Mouse (Mus musculus) macrophage (primary cell): Measurements from ENCODE around the gene Lrrc1. TPM values are rescaled to one million over a fixed set of nuclear protein-coding genes. Genes with fewer than 3 reads are reported as not detected.

ENCODE experiments used
- H3K27ac ChIP-seq: fragments of 350-480 bp; formaldehyde crosslinking; 2 replicates; pipeline ENCODE4 v1.9.0; 2021
- H3K36me3 ChIP-seq: fragments of 350-480 bp; formaldehyde crosslinking; 2 replicates; pipeline ENCODE4 v1.9.0; 2021; ENCODE audit errors: inconsistent target
- H3K4me3 ChIP-seq: fragments of 350-480 bp; formaldehyde crosslinking; 2 replicates; pipeline ENCODE4 v1.9.0; 2021; ENCODE audit errors: inconsistent target
- H3K79me2 ChIP-seq: fragments of 350-480 bp; formaldehyde crosslinking; 2 replicates; pipeline ENCODE4 v1.9.0; 2021; ENCODE audit errors: inconsistent target
- WGBS: methylation state at CpG from one replicate; pipeline ENCODE4 v1.1.7; 2026; ENCODE audit warnings: inconsistent platforms; ENCODE audit not compliant: missing documents; 5-methylcytosine and 5-hydroxymethylcytosine counted together
- polyA plus RNA-seq: library from polyadenylated mRNA; stranded (reverse); fragments of 250-400 nt; gene quantifications from 3 replicates; pipeline ENCODE4 v1.2.4, GENCODE M21; 2018; ENCODE audit warnings: inconsistent platforms

The Lrrc1 gene
- polyA plus RNA-seq, 1 experiment from 2014 or later: 0.92 TPM

DNA sequence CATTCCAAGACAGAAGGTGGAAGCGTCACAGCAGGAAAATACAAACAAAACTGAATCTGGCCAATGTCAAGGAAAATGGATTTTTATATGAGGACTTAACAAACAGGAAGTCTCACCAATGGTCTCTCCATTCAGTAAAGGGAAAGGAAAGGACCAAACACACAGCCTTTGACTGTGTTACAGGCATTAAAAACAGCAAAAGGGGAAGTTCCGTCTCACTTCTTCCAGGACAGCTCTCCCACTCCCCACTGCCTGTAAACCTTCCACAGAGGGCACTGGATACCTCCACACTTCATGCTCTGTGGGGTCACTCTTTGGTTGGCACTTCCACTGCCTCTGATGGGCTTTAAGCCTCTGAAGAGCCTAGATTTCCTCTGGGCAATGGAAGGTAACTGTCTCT lies 94.2 kb downstream of the Lrrc1 start:
- H3K27ac ChIP-seq: no peak overlapping the region
- WGBS: 54% methylated on average over 2 of the region's 2 CpGs
- H3K36me3 ChIP-seq: no peaks in the 10 kb centered on the region
- no peaks in the 10 kb centered on the region for H3K79me2 ChIP-seq
- no peak overlapping the region for H3K4me3 ChIP-seq

DNA sequence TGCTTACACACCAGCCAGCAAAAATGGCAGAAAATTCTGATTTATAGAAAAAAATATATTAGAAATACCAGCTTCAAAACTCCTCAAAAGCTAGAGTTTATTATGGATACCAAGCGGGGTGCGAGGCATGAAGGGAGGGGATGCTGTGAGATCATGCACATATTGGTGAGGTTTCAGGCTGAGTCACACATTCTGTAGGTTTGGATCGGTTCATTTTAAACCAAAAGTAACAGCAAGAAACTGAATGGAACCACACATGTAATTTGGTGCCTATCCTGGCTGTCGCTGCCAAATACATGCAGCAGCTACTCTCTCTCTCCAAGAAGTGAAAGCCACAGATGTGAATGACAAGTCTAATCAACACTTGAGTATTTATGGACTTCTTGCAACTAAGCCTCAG lies 99.8 kb downstream of the Lrrc1 start:
- Histone ChIP-seq H3K36me3 (no peaks in the 10 kb centered on the region), H3K27ac (no peak overlapping the region), H3K79me2 (no peaks in the 10 kb centered on the region), H3K4me3 (no peak overlapping the region)
- 95% methylated on average over 4 of the region's 4 CpGs for WGBS

- Histone ChIP-seq H3K79me2 (no peaks in the 10 kb centered on the region), H3K36me3 (no peaks in the 10 kb centered on the region), H3K4me3 (no peak overlapping the region), H3K27ac (no peak overlapping the region)
- 99% methylated on average over 6 of the region's 6 CpGs for WGBS
Measured at GRCm38 (mm10) chr9:77439371-77439770, 105.3 kb downstream of the Lrrc1 start.

DNA sequence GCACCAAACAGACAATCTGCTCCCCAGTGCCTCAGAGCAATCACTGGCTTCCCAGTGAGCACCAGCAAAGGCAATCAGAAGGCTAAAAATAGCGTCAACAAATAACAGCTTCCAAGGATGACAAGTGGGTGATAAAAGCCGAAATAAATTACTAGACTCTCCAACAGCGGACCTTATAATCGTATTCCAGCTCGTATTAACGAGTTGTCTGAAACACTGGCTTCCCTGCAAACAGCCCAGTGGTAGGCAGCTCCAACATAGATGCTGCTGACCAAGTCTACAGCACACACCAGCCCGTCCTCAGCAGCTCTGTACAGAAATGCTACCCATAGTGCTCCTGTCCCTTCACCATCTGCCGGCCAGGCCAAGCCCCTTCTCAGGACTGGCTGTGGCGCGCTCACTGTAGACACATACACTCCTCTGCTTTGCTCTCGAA lies 105.8 kb downstream of the Lrrc1 start:
- Histone ChIP-seq H3K27ac (no peak overlapping the region), H3K79me2 (no peaks in the 10 kb centered on the region), H3K4me3 (no peak overlapping the region), H3K36me3 (no peaks in the 10 kb centered on the region)
- 97% methylated on average over 11 of the region's 11 CpGs for WGBS

DNA sequence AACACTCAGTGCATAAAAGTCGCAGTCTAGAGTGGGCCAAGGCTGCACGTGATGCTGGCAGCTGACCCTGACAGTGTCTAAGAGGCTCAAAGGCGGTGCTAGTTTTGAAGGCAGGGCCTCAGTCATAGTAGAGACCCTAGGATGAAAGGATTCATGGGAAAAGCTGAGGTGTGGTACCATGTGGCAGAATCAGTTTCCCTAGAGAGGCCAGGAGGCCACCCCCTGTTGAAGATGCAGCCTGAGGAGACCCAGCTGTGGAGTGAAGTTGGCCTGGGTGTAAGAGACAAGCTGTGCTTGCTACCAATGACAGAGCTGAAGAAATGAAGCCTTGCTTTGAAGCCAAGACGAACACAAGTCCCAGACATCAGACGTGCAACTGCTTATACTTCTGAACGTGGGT lies 107.5 kb downstream of the Lrrc1 start:
- no peak overlapping the region for H3K4me3 ChIP-seq
- H3K79me2 ChIP-seq: no peaks in the 10 kb centered on the region
- no peak overlapping the region for H3K27ac ChIP-seq
- no peaks in the 10 kb centered on the region for H3K36me3 ChIP-seq
- WGBS: 97% methylated on average over 6 of the region's 6 CpGs

DNA sequence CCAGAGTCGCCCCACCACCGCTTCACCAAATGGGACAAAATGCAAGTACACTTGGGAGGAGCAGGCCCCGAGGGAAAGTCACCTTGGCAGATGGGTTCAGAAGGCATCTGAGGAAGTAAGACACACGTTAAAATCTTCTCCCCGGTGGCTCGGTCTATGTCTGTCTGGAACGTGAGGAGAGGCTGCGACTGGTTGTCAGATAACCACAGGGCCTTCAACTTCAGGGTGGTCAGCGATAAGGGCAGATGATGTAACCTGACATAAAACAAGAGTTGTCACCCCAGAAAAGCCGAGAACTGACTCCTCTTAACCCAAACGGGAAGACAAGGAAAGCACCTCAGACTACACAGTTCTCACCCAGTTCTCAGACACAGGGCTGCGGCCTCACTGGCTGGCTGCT lies 109.7 kb downstream of the Lrrc1 start:
- WGBS: 89% methylated on average over 12 of the region's 12 CpGs
- Histone ChIP-seq H3K27ac (no peak overlapping the region), H3K4me3 (no peak overlapping the region), H3K79me2 (no peaks in the 10 kb centered on the region), H3K36me3 (no peaks in the 10 kb centered on the region)

GRCm38 (mm10) chr9:77433476-77433875 lies 111.2 kb downstream of the Lrrc1 start:
- H3K27ac ChIP-seq: no peak overlapping the region
- H3K4me3 ChIP-seq: no peak overlapping the region
- H3K36me3 ChIP-seq: no peaks in the 10 kb centered on the region
- H3K79me2 ChIP-seq: no peaks in the 10 kb centered on the region
- 89% methylated on average over 4 of the region's 4 CpGs for WGBS

- Histone ChIP-seq H3K79me2 (no peaks in the 10 kb centered on the region), H3K4me3 (no peak overlapping the region), H3K36me3 (no peaks in the 10 kb centered on the region), H3K27ac (no peak overlapping the region)
- WGBS: 95% methylated on average over 17 of the region's 17 CpGs
Measured at GRCm38 (mm10) chr9:77432030-77432429, 112.6 kb downstream of the Lrrc1 start.

DNA sequence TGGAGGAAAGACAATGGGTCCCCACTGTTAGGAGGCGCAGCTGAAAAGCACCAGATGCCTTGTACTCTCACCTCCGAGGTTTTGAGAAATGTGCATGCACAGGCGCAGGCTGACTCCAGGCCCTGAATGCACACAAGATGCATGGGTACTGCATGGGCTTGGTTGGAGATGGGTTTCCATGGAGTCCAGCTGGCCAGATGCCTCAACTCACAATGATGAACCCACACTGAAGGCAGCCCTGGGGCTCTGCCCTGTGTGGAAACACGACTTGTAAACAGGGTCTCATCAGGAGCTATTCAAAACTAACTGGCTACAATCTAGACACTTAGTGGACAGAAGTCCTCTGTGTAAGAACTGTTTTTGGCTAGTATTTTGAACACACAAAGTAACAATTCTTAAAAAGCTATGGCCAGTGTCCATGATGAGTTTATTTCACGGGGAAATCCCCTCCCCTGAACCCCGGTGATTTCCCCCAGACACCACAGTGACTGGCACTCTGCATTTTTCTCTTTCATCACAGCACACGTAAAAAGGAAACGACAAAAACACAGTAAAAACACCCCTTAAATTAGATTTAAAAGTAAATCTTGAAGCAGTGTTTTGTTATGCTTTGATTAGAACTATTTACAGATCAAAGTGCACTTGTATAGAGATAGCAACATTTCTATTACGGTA lies 114.1 kb downstream of the Lrrc1 start:
- Histone ChIP-seq H3K4me3 (no peak overlapping the region), H3K79me2 (no peaks in the 10 kb centered on the region), H3K27ac (no peak overlapping the region), H3K36me3 (no peaks in the 10 kb centered on the region)
- WGBS: 61% methylated on average over 9 of the region's 9 CpGs

DNA sequence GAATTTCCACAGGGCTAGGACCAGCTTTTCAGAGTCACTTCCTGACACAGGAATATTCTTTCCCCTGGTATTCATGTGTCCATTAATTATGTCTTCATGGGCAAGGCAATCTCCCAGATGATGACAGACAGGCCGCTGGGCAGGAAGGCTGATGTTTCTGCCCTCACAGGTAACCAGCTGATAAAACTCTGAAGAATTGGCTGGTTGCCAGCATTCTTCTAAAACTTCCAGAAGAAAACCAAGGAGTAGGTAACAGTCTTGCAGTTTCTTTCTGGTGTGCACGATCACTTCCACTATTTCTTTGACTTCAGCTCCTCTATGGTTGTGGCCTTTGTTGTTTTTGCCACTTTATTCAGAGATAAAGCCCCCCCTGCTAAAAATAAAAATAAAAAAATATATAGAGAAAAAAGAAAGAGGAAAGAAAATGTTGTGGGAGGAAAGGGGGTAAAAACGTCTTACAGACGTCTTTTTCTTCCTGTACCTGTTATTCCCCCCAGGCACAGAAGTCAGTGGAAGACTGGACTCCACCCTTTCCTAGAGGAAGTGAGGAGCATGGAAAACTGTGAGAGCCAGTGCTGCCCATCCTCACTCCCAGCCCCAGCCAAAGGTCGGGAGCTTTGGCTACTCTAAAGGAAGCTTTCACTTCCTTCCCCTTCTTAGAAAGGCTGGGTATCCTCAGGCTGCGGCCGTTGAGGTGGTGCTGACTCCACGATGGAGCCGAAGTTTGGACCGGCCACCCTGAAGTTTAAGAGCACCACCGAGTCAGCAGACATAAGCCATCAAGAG lies 115.2 kb downstream of the Lrrc1 start:
- no peaks in the 10 kb centered on the region for H3K36me3 ChIP-seq
- H3K79me2 ChIP-seq: no peaks in the 10 kb centered on the region
- no peak overlapping the region for H3K4me3 ChIP-seq
- no peak overlapping the region for H3K27ac ChIP-seq
- 14% methylated on average over 11 of the region's 11 CpGs for WGBS

DNA sequence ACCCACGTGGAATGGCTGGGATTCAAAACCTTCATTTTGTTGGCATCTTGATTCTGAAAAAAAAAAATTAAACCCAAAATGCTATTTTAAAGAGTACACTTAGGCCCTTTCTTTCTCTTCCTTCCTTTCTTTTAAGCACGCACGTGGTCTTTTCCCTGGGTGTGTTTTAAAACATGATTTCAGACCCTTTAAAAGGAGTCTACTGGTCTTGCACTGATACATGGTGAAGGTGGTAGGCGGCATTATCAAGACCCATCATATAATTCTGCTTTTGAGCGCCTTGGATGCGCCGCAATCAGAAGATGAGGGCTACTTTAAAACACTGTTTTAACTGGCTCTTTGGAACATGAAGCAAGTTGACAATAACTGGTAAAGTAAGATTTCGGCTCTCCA lies 115.9 kb downstream of the Lrrc1 start:
- no peak overlapping the region for H3K27ac ChIP-seq
- H3K4me3 ChIP-seq: no peak overlapping the region
- no peaks in the 10 kb centered on the region for H3K79me2 ChIP-seq
- H3K36me3 ChIP-seq: no peaks in the 10 kb centered on the region
- WGBS: 85% methylated on average over 8 of the region's 8 CpGs

DNA sequence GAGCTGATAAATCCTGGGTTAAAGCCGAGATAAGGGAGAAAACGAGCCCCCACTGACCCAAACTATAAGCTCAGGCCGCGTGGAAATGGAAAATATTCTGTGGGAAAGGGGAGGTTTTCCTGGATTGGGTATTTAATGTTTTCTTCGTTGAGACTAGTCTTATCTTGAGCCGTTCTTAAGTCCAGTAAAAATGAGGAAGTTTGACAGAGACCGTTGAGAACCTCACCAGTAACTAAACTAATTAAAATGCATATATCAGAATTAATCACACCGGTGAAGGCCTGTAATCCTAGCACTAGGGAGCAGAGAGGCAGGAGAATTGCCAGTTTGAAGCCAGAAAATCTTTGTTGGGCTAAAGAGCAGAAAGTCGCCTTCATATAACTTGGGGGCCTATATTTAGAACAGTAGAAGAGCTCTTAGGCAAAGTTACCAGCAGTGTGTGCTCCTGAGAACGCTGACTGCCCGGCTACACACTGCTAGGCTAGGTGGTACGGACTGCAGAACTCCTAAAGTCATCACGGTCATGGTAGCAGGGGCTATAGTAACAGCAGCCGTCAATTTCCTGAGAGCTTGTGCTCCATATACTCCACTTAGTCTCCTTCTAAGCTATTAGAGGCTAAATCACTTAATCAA lies 116.4 kb downstream of the Lrrc1 start:
- Histone ChIP-seq H3K4me3 (no peak overlapping the region), H3K27ac (no peak overlapping the region), H3K79me2 (no peaks in the 10 kb centered on the region), H3K36me3 (no peaks in the 10 kb centered on the region)
- WGBS: 12% methylated on average over 14 of the region's 14 CpGs

- H3K4me3 ChIP-seq: no peak overlapping the region
- no peaks in the 10 kb centered on the region for H3K79me2 ChIP-seq
- no peak overlapping the region for H3K27ac ChIP-seq
- 67% methylated on average over 23 of the region's 23 CpGs for WGBS
- no peaks in the 10 kb centered on the region for H3K36me3 ChIP-seq
Measured at GRCm38 (mm10) chr9:77427292-77428114, 117.2 kb downstream of the Lrrc1 start.

DNA sequence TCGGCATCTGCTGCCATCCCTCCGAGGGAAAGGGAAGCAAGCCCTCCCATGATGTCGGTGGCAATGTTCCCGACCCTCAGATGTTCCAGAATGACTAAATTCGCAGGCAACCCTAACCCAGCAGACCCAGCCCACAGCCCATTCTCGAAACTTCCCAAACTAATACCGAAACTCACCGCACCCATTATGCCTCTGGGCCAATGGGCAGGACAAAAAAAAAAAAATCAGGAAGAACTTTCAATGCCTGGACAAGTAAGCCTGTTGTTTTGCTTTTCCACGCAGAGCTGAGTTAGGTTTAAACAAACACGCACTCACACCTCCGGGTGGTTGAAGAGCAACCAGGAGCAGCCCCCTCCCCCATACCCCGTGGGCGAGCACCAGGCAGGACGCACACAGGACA lies 118.6 kb downstream of the Lrrc1 start:
- H3K4me3 ChIP-seq: no peak overlapping the region
- H3K79me2 ChIP-seq: no peaks in the 10 kb centered on the region
- H3K27ac ChIP-seq: no peak overlapping the region
- 88% methylated on average over 14 of the region's 14 CpGs for WGBS
- no peaks in the 10 kb centered on the region for H3K36me3 ChIP-seq
